Mouse (Mus musculus): ENCODE results near the gene Zc3hc1.

- TF ChIP-seq CTCF (IDR thresholded peaks at IDR 0.05): peak; percentile 95
- TF ChIP-seq EP300 (IDR thresholded peaks at IDR 0.05): no peak
Observed at GRCm38 (mm10) chr6:30357561-30358177, 33.2 kb downstream of the Zc3hc1 start.
